Mouse (Mus musculus) neural tube, embryonic 10.5 days (tissue): Measurements from ENCODE around the gene Olfr1321.

Experiments
- DNase-seq: peaks from one replicate; pipeline ENCODE4 v3.0.0-alpha.2; 2017; ENCODE audit warnings: low spot score; ENCODE audit errors: extremely low spot score

Olfr1321 gene

DNA sequence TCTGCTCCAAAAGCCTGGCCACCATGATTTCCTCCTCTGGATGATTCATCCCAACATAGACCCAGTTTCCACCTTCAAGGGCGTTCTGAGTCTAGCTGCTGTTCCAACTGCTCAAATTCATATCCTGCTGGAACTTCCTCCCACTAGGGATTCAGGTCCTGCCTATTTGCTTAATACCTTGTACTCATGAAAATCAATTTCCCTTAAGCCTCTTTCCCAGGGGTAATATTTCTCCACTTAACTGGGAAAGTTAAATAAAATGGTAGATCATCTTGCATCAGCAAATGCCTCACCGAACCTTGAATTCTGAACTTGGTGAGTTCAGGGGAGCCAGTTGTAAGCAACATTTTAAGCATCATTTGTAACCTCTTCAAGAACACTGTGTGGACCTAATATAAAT is at the start of gene Olfr1321:
Gene Olfr1321, minus strand, starts transcription at position 101 of the 400 bp plus-strand sequence.
- no peak for DNase-seq

DNA sequence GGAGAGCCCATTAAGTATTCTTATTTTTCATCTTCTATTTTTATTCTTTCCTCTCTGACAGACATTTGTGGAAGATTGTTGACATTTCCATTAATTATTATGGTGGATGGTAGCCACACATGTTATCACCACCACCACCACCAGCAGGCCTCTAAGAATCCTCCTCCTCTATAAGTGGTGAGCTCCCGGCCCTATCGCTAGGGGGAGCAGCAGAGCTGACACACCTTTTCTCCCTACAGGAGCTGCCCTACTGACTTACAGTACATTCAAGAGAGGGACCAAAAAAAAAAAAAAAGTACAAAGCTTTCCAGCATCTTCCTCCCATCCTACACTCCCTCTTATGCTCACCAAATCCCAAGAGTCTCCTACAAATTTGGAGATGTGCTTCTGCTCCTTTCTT is 36.0 kb upstream of the Olfr1321 start:
- no peak for DNase-seq

DNA sequence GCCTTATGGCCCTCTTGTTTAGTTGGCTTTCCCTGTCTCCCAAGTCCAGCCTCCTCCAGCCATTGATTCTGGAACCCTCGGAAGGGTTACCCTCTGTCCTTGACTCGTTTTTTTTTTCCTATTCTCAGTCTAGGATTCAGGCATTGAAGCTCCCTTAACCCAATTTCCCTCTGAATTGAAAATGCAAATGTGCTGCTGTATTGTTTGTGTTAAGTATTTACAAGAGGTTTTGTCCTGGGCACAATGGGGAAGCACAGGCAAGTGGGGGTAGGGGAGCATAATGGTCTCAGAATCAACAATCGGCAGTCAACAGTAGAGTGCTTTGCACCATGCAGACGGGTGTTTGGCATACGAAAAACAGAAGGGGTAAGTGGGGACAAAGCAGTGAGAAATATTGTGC is 10.3 kb upstream of the Olfr1321 start:
- no peak for DNase-seq
